Mouse (Mus musculus) midbrain, embryonic 14.5 days (tissue): ENCODE measurements at regions not wholly inside any gene's neighbourhood (a gene's known extent, or its start where the extent isn't known, plus 50 kb on each side); places are given as distances from the start of the nearest gene placed in this dataset.

ENCODE experiments used
- ATAC-seq: fragments of 200-750 bp; cut with Nextera tagmentation; 2 replicates; pipeline ENCODE4 v1.8.0; 2017; ENCODE audit warnings: moderate number of reproducible peaks, moderate library complexity; ENCODE audit not compliant: low FRiP score, low TSS enrichment
- DNase-seq: peaks from one replicate; pipeline ENCODE4 v3.0.0-alpha.2; 2015
- H3K27ac ChIP-seq: fragments of 300-500 bp; sonication (generic); replicated peaks from 2 replicates; pipeline ENCODE4 v1.5.1; 2014; ENCODE audit warnings: mild to moderate bottlenecking, low read depth, low read length, moderate library complexity
- H3K27me3 ChIP-seq: fragments of 300-500 bp; sonication (generic); 2 replicates; pipeline ENCODE4 v1.6.1; 2014; ENCODE audit warnings: low read length, control low read depth, mixed read lengths; ENCODE audit not compliant: control insufficient read depth, insufficient read depth
- H3K36me3 ChIP-seq: fragments of 300-500 bp; sonication (generic); 2 replicates; pipeline ENCODE4 v1.6.1; 2014; ENCODE audit warnings: low read length, control low read depth; ENCODE audit not compliant: control insufficient read depth, insufficient read depth
- H3K4me1 ChIP-seq: fragments of 300-500 bp; sonication (generic); 2 replicates; pipeline ENCODE4 v1.6.1; 2014; ENCODE audit warnings: mild to moderate bottlenecking, antibody characterized with exemption, low read length, control low read depth; ENCODE audit not compliant: control insufficient read depth, insufficient read depth
- H3K4me2 ChIP-seq: fragments of 300-500 bp; sonication (generic); 2 replicates; pipeline ENCODE4 v1.6.1; 2014; ENCODE audit warnings: mild to moderate bottlenecking, low read length, moderate library complexity
- H3K4me3 ChIP-seq: fragments of 300-500 bp; sonication (generic); replicated peaks from 2 replicates; pipeline ENCODE4 v1.5.1; 2014; ENCODE audit warnings: low read depth, low read length
- H3K9ac ChIP-seq: fragments of 300-500 bp; sonication (generic); replicated peaks from 2 replicates; pipeline ENCODE4 v1.6.1; 2014; ENCODE audit warnings: mild to moderate bottlenecking, low read length, moderate library complexity
- H3K9me3 ChIP-seq: fragments of 300-500 bp; sonication (generic); 2 replicates; pipeline ENCODE4 v1.6.1; 2016; ENCODE audit warnings: low read length, control low read depth, mixed read lengths; ENCODE audit not compliant: control insufficient read depth
- WGBS: fragments of 180-500 bp; shearing (Covaris S2); extraction: QIAGEN DNeasy Blood & Tissue Kit; methylation state at CpG from one replicate; pipeline ENCODE4 v1.1.7; 2014; 5-methylcytosine and 5-hydroxymethylcytosine counted together

DNA sequence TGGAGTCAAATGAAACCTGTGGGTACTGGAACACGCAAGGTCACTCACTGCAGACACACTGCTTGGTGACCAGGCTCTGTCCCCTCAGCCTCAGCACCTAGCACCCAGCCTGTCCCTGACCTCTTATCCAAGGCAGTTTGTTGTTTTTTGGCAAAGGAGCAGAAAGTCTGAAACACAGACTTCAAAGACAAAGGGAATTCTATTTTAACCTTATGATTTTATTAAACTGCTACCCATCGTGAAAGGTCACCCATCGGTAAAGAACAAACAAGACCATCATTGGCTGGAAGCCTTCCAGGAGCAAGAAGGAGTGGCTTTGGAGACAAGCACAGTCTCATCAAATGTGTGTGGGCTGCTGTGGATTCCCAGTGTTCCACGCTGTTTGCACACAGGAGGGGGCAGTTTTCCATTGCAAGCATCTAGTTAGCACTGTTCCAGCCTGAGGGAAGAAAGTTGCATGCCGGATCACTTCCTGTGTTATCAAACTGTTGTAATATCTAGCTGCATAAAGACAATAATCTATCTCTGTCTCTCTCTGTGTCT lies 120.6 kb upstream of the Rpl34 start:
- Histone ChIP-seq H3K36me3 (no peaks in the 10 kb centered on the region), H3K27ac (no peak overlapping the region), H3K4me3 (no peak overlapping the region), H3K9ac (no peak overlapping the region), H3K4me1 (no peaks in the 10 kb centered on the region), H3K27me3 (no peaks in the 10 kb centered on the region), H3K9me3 (no peaks in the 10 kb centered on the region), H3K4me2 (no peak overlapping the region)
- no peak for ATAC-seq
- 70% methylated on average over 5 of the region's 5 CpGs for WGBS
- peak; percentile 29 for DNase-seq

DNA sequence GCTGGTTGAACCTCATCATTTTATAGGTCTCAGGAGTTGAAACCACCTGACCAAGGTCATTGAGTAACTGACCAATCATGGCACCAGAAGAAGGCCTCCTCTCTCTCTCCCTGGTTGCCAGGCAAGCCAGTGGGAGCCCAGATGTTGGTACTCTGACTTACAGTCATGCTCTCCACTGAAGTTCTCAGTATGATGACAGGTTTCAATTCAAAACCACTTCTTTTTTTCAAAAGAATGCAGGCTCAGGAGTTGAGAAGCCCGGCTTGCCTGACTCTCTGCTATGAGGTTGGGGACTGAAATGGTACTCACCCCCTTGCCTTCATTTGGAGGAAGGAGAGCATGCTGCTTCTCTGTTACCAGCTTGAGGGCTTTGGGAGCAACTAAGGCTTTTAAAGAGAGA lies 111.6 kb upstream of the Rpl34 start:
- DNase-seq = no peak
- no peaks in the 10 kb centered on the region for H3K36me3 ChIP-seq
- H3K4me2 ChIP-seq = no peak overlapping the region
- no peaks in the 10 kb centered on the region; the same call in 1 of the 2 replicates for H3K4me1 ChIP-seq
- ATAC-seq = no peak
- H3K9ac ChIP-seq = no peak overlapping the region
- no peak overlapping the region for H3K27ac ChIP-seq
- H3K27me3 ChIP-seq = no peaks in the 10 kb centered on the region
- H3K4me3 ChIP-seq = no peak overlapping the region
- WGBS = 84% methylated on average over 1 of the region's 1 CpGs
- no peaks in the 10 kb centered on the region for H3K9me3 ChIP-seq

DNA sequence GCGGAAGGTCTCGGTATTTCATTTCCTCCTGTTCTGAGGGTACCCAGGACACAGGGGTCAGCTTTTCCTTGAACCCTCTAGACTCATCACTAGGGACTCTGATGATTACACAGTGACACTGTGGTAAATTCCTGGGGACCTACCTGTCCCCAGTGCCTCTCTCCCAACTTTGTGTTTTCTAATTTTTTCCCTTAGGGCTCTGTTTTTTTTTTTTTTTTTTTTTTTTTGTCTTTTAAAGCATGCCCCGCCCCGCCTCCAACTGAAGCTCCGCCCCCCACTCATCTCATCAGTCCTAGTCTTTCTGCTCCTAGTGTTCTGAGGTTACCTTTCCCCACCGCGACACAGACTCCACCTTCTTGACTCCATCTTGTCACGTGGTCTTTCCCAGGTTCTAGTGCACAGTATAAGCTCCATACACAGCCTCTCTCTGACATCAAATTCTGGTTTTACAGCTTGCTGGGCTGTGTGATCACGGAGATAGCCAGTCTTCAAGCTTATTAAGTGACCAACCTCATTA lies 109.8 kb upstream of the Rpl34 start:
- no peak overlapping the region for H3K9ac ChIP-seq
- no peaks in the 10 kb centered on the region for H3K27me3 ChIP-seq
- 83% methylated on average over 9 of the region's 9 CpGs for WGBS
- no peaks in the 10 kb centered on the region for H3K36me3 ChIP-seq
- no peak overlapping the region for H3K4me3 ChIP-seq
- no peak overlapping the region for H3K27ac ChIP-seq
- ATAC-seq = no peak
- no peaks in the 10 kb centered on the region for H3K9me3 ChIP-seq
- DNase-seq = no peak
- H3K4me1 ChIP-seq = no peaks in the 10 kb centered on the region; the same call in 1 of the 2 replicates
- H3K4me2 ChIP-seq = no peak overlapping the region

DNA sequence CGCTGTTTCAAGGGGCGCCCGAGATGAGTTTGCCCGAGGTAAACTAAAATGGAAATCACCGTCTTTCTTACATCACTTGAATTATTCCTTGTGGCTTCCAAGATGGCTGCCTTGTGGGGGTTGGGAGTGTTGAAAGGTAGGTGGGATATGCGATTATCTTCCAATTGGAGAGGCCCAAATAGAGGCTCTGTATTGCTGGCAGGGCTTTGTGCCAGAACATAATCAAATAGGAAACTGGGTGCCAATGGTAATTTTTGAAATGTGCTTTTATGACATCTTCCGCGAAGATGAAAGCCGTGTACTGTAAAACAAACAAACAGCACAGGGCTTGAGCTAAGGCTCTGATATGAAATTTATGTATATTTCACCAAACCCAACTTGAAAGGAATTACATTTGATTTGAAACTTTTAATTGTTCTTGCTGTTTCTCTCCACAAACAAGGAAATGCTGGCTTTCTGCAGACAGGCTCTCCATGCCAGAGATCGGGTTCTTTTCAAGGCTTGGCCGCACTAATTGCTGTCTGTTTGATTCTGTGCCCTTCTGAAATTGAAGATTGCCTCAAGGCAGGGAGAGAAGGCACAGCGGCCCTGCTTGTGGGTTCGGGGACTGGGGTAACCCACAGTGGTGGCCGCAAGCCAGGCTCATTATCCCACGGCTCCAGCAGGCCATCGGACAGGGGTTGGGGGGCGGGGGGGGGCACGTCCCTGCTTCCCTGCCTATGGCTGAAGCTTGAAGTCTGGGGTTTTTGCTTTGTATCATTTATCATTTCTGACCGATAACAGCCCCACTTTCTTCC lies 108.6 kb upstream of the Rpl34 start:
- no peaks in the 10 kb centered on the region for H3K27me3 ChIP-seq
- H3K9me3 ChIP-seq = no peaks in the 10 kb centered on the region
- H3K4me2 ChIP-seq = no peak overlapping the region
- H3K36me3 ChIP-seq = no peaks in the 10 kb centered on the region
- no peak overlapping the region for H3K9ac ChIP-seq
- ATAC-seq = no peak; the same call in 1 of the 2 replicates
- H3K4me3 ChIP-seq = no peak overlapping the region
- DNase-seq = peak; percentile 46
- H3K27ac ChIP-seq = no peak overlapping the region
- no peaks in the 10 kb centered on the region; the same call in 1 of the 2 replicates for H3K4me1 ChIP-seq
- WGBS = 68% methylated on average over 19 of the region's 19 CpGs

DNA sequence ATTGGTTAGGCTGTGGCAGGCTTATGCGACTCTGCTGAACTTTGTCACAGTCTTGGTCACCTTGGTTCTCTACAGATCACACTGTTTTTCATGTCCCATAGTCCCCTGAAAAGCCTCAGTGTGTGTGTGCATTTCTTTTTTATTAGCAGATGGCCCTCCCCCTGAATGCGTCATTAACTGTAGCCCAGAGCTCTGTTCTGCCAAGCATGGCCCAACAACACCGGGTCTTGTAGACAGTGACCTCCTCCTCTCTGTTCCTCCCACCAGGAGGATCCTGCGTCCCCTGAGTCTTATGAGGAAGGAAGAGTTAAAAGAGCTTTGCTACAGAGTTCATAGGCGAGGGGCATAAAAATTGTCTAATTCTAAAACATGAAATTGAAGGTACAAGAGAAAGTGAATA lies 103.5 kb upstream of the Rpl34 start:
- Histone ChIP-seq H3K27me3 (no peaks in the 10 kb centered on the region), H3K4me1 (0 out of 2 replicates have a peak, but pooled peaks cover 6% of the 10 kb centered on the region), H3K4me3 (no peak overlapping the region), H3K36me3 (no peaks in the 10 kb centered on the region), H3K9ac (no peak overlapping the region), H3K4me2 (no peak overlapping the region), H3K27ac (no peak overlapping the region), H3K9me3 (no peaks in the 10 kb centered on the region)
- ATAC-seq (no peak), DNase-seq (no peak)
- 57% methylated on average over 5 of the region's 5 CpGs for WGBS

DNA sequence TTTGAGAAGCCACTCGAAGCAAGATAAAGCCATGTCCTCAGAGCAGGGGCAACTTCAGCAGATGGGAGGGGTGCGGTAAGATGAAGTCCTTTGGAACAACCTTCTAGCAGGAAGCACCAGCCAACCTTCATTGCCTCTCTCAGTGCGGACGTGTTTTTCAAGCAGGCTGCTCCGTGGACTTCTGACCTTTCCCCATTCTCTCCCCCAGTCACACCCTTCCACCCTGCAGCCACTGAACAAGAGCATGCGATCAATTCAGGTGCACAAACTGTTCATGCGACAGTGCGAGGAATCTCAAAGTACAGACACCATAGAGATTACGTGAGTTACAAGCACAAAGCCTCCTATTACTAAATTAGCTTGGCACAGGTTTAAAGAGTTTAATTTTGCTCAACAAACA lies 102.9 kb upstream of the Rpl34 start:
- Histone ChIP-seq H3K9ac (no peak overlapping the region), H3K4me3 (no peak overlapping the region)
- ATAC-seq = no peak

DNA sequence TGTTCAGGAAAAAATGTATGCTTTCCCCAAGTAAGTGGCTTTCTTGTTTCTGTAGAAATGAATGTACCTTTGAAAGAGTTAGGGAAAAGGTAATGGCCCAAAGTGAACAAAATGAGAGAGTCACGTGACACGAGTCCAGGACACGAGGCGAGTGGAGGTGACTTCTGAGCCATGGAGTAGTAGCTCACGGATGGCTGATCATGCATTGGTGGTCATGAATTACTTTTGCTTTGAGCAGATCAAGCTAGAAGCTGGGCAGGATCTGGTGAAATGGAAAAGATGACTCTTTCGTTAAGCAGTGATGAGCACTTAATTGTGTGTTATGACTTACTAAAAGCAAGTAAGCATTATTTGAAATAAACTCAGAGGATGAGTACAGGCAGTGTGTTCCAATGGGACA lies 101.6 kb upstream of the Rpl34 start:
- ATAC-seq (no peak), DNase-seq (no peak)
- H3K4me3 ChIP-seq = no peak overlapping the region
- WGBS = 52% methylated on average over 6 of the region's 6 CpGs
- H3K4me2 ChIP-seq = no peak overlapping the region
- H3K36me3 ChIP-seq = no peaks in the 10 kb centered on the region
- no peaks in the 10 kb centered on the region for H3K27me3 ChIP-seq
- 0 out of 2 replicates have a peak, but pooled peaks cover 6% of the 10 kb centered on the region for H3K4me1 ChIP-seq
- H3K27ac ChIP-seq = no peak overlapping the region
- H3K9ac ChIP-seq = no peak overlapping the region
- no peaks in the 10 kb centered on the region for H3K9me3 ChIP-seq

More for the DNA sequence above, 102.9 kb upstream of the Rpl34 start:
- WGBS = 59% methylated on average over 9 of the region's 9 CpGs
- DNase-seq = no peak
- H3K27me3 ChIP-seq = no peaks in the 10 kb centered on the region
- no peak overlapping the region for H3K4me2 ChIP-seq
- no peaks in the 10 kb centered on the region for H3K9me3 ChIP-seq
- H3K27ac ChIP-seq = no peak overlapping the region
- H3K4me1 ChIP-seq = 0 out of 2 replicates have a peak, but pooled peaks cover 6% of the 10 kb centered on the region
- H3K36me3 ChIP-seq = no peaks in the 10 kb centered on the region

DNA sequence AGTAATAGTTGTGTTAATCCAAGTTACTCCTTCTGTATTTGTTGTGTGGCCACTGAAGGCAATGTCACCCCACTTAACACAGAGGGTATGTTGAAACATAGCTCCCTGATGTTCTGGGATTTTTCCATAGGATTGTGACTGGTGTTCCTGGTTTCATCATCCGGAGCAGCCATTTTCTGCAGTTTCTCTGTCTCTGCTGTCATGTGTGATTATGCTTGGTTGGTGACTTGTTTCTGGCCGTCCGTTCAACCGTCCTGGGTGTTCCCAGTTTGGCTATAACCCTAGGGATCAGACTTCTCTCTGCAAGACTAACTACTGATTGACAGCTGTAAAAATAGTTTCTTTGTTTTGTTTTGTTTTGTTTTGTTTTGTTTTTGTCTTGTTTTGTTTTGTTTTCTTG lies 98.1 kb upstream of the Rpl34 start:
- no peak for DNase-seq
- Histone ChIP-seq H3K27me3 (no peaks in the 10 kb centered on the region), H3K9me3 (no peaks in the 10 kb centered on the region; the same call in 1 of the 2 replicates), H3K36me3 (no peaks in the 10 kb centered on the region), H3K4me2 (no peak overlapping the region), H3K27ac (no peak overlapping the region), H3K9ac (no peak overlapping the region), H3K4me3 (no peak overlapping the region), H3K4me1 (0 out of 2 replicates have a peak, but pooled peaks cover 4% of the 10 kb centered on the region)
- ATAC-seq = no peak
- 68% methylated on average over 4 of the region's 4 CpGs for WGBS

DNA sequence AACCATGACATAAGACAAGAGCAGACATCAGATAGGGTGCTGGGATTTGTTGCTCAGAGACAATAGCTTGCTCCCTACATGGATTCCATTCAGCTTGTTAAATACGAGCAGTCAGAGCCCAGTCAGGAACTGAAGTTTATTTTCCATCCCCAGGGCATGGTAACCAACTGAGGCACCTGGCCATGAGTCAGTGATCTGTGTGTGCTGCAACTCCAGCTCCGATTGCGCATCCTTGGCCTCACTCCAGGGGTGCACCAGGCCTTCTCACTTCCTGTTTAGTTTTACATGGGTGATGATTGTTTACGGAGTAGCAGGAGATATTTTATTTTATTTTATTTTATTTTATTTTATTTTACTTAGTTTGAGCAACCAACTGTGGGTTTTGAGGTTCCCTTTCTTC lies 97.7 kb upstream of the Rpl34 start:
- Histone ChIP-seq H3K9ac (no peak overlapping the region), H3K4me2 (no peak overlapping the region), H3K36me3 (no peaks in the 10 kb centered on the region), H3K9me3 (no peaks in the 10 kb centered on the region; the same call in 1 of the 2 replicates), H3K4me3 (no peak overlapping the region), H3K27me3 (no peaks in the 10 kb centered on the region), H3K27ac (no peak overlapping the region), H3K4me1 (no peaks in the 10 kb centered on the region)
- no peak for DNase-seq
- no peak for ATAC-seq
- 75% methylated on average over 4 of the region's 4 CpGs for WGBS
